ENCODE assay signal across 8 mouse cellular contexts in genomic region chr4:88032151-88033098, GRCm38 (mm10). TPM values are rescaled to one million over a fixed set of nuclear protein-coding genes. Genes with fewer than 3 reads are reported as not detected.
DNase-seq lines count a peak whose midpoint lies in the region; ATAC-seq and TF ChIP-seq lines count a peak whose summit lies in the region.

No protein-coding gene starts in this region.

- TF ChIP-seq RAD21 in CH12.LX (IDR thresholded peaks at IDR 0.05; ENCODE audit: low read depth, low read length): no peak

- H3K9ac ChIP-seq in CH12.LX (ENCODE audit: insufficient read depth, low read depth): peak overlapping the region; percentile 55
- peak overlapping the region; percentile 80 for H3K9ac ChIP-seq in heart, postnatal 0 days (replicated peaks; ENCODE audit: low read depth, low read length)
- peak overlapping the region; percentile 65 for H3K9ac ChIP-seq in liver, postnatal 0 days (replicated peaks)
- H3K9ac ChIP-seq in neural tube, embryonic 15.5 days (replicated peaks): peak overlapping the region; percentile 84

- TF ChIP-seq CTCF in CH12.LX (conservative IDR thresholded peaks at IDR 0.05 in 1 of 2, IDR thresholded peaks at IDR 0.05 in 1 of 2; ENCODE audit: low read depth in 2 of 2, low read length in 2 of 2): no peak
- TF ChIP-seq CTCF in heart, postnatal 0 days (IDR thresholded peaks at IDR 0.05; ENCODE audit: low read depth): no peak
- no peak for TF ChIP-seq CTCF in liver, postnatal 0 days (IDR thresholded peaks at IDR 0.05; ENCODE audit: low read depth)

- DNase-seq in CH12.LX (ENCODE audit: extremely low read depth): no peak
- DNase-seq in brain, adult 2 months (ENCODE audit: low read depth, low spot score): peak; percentile 86
- peak; percentile 30 for DNase-seq in heart, postnatal 0 days (ENCODE audit: low spot score)
- DNase-seq in kidney, postnatal 4 days: peak; percentile 66 to 77
- peak; percentile 69 for DNase-seq in liver, postnatal 0 days
- DNase-seq in thymus, postnatal 0 days (ENCODE audit: low spot score): peak; percentile 58

- H3K27me3 ChIP-seq in CH12.LX (replicated peaks): no peaks in the 10 kb centered on the region
- H3K27me3 ChIP-seq in heart, postnatal 0 days (ENCODE audit: control insufficient read depth, insufficient read depth, low read length): no peaks in the 10 kb centered on the region
- peaks cover 6% of the 10 kb centered on the region; the same call in 1 of the 2 replicates for H3K27me3 ChIP-seq in liver, postnatal 0 days (ENCODE audit: insufficient read depth, low read length)
- H3K27me3 ChIP-seq in neural tube, embryonic 15.5 days (replicated peaks): peaks cover 5% of the 10 kb centered on the region

- under 1% methylated on average over 63 of the region's 100 CpGs for WGBS in heart, postnatal 0 days
- under 1% methylated on average over 71 of the region's 100 CpGs for WGBS in liver, postnatal 0 days (ENCODE audit: insufficient replicate concordance)
- 2% methylated on average over 63 of the region's 100 CpGs for WGBS in neural tube, embryonic 15.5 days

- peaks cover 0 to 20% of the 10 kb centered on the region in 2 experiments for H3K36me3 ChIP-seq in CH12.LX (replicated peaks in 1 of 2; ENCODE audit: control insufficient read depth in 1 of 2, insufficient read depth in 1 of 2, low read length in 1 of 2)
- 0 out of 2 replicates have a peak, but pooled peaks cover 4% of the 10 kb centered on the region for H3K36me3 ChIP-seq in heart, postnatal 0 days (replicated peaks; ENCODE audit: control insufficient read depth, insufficient read depth, low read length)
- no peaks in the 10 kb centered on the region for H3K36me3 ChIP-seq in liver, postnatal 0 days (replicated peaks; ENCODE audit: insufficient read depth, low read length)
- H3K36me3 ChIP-seq in neural tube, embryonic 15.5 days: 0 out of 2 replicates have a peak, but pooled peaks cover 6% of the 10 kb centered on the region

- H3K4me1 ChIP-seq in CH12.LX (ENCODE audit: control insufficient read depth in 1 of 2, insufficient read depth in 2 of 2): peaks cover 0 to 16% of the 10 kb centered on the region in 2 experiments; a peak in 2 of 4 replicates
- 0 out of 2 replicates have a peak, but pooled peaks cover 3% of the 10 kb centered on the region for H3K4me1 ChIP-seq in heart, postnatal 0 days (ENCODE audit: control insufficient read depth, insufficient read depth)
- peaks cover 17% of the 10 kb centered on the region for H3K4me1 ChIP-seq in liver, postnatal 0 days (ENCODE audit: insufficient read depth)
- peaks cover 47% of the 10 kb centered on the region for H3K4me1 ChIP-seq in neural tube, embryonic 15.5 days

- TF ChIP-seq POLR2A in CH12.LX (IDR thresholded peaks at IDR 0.05; ENCODE audit: low read depth, low read length): no peak

- TF ChIP-seq EP300 in CH12.LX (IDR thresholded peaks at IDR 0.05; ENCODE audit: low read length): no peak
- TF ChIP-seq EP300 in heart, postnatal 0 days (IDR thresholded peaks at IDR 0.05; ENCODE audit: low read depth): no peak
- no peak for TF ChIP-seq EP300 in liver, postnatal 0 days (IDR thresholded peaks at IDR 0.05; ENCODE audit: low read depth)

- peak overlapping the region; percentile 38; the same call in 1 of the 2 replicates for H3K4me2 ChIP-seq in CH12.LX (ENCODE audit: insufficient read depth, low read depth, poor library complexity, severe bottlenecking)
- H3K4me2 ChIP-seq in heart, postnatal 0 days (ENCODE audit: low read depth, low read length): peak overlapping the region; percentile 98
- H3K4me2 ChIP-seq in liver, postnatal 0 days (ENCODE audit: low read depth, low read length): peak overlapping the region; percentile 100
- H3K4me2 ChIP-seq in neural tube, embryonic 15.5 days: peak overlapping the region; percentile 93

- H3K9me3 ChIP-seq in CH12.LX (replicated peaks; ENCODE audit: low read length): peaks cover 9% of the 10 kb centered on the region
- H3K9me3 ChIP-seq in heart, postnatal 0 days (replicated peaks; ENCODE audit: control insufficient read depth, low read length): no peaks in the 10 kb centered on the region
- H3K9me3 ChIP-seq in liver, postnatal 0 days (ENCODE audit: low read length): no peaks in the 10 kb centered on the region
- H3K9me3 ChIP-seq in neural tube, embryonic 15.5 days (replicated peaks): no peaks in the 10 kb centered on the region

- peak overlapping the region; percentile 40 to 72 (median 68) for H3K4me3 ChIP-seq in CH12.LX (replicated peaks in 1 of 3; ENCODE audit: low read depth in 2 of 3, low read length in 2 of 3, poor library complexity in 1 of 3)
- H3K4me3 ChIP-seq in heart, postnatal 0 days (ENCODE audit: low read depth, low read length): peak overlapping the region; percentile 94
- peak overlapping the region; percentile 86 for H3K4me3 ChIP-seq in liver, postnatal 0 days (ENCODE audit: low read depth, low read length)
- peak overlapping the region; percentile 78 for H3K4me3 ChIP-seq in neural tube, embryonic 15.5 days (replicated peaks)

- H3K27ac ChIP-seq in CH12.LX (ENCODE audit: insufficient read depth, low read depth): no peak overlapping the region
- peak overlapping the region; percentile 82 for H3K27ac ChIP-seq in heart, postnatal 0 days (ENCODE audit: low read depth)
- peak overlapping the region; percentile 55 for H3K27ac ChIP-seq in liver, postnatal 0 days (ENCODE audit: low read depth)
- H3K27ac ChIP-seq in neural tube, embryonic 15.5 days (replicated peaks): peak overlapping the region; percentile 97

- in situ Hi-C loops in CH12.LX (cut with MboI; ENCODE audit: low pct_ligation_motif_present, low pct_unique_long_range_greater_than_20kb, low sequenced_read_pairs): loop anchor here (25.0 kb wide), 2 partner anchors 305 to 670 kb away; no protein-coding TSS in a partner anchor

- H3K79me2 ChIP-seq in CH12.LX (replicated peaks; ENCODE audit: control insufficient read depth, extremely low read depth, insufficient read depth, poor library complexity, severe bottlenecking): no peaks in the 10 kb centered on the region; the same call in 1 of the 2 replicates

- ATAC-seq in erythroid progenitor cell, adult 5-6 weeks (replicated peaks; ENCODE audit: low FRiP score, poor library complexity, severe bottlenecking): peak; percentile 32
- peak; percentile 61 for ATAC-seq in heart, postnatal 0 days (ENCODE audit: insufficient read depth, low read depth)
- ATAC-seq in liver, postnatal 0 days: peak; percentile 70
- peak; percentile 75 for ATAC-seq in neural tube, embryonic 15.5 days (ENCODE audit: low FRiP score)

- dilution Hi-C loops in CH12.LX (cut with MboI; ENCODE audit: extremely low pct_ligation_motif_present, extremely low pct_unique_long_range_greater_than_20kb, low sequenced_read_pairs): no loop called here

TF ChIP-seq in CH12.LX, 34 proteins besides CTCF, POLR2A, EP300 and RAD21:
- TF ChIP-seq KAT2A (IDR thresholded peaks at IDR 0.05; ENCODE audit: insufficient replicate concordance, low read length): no peak
- TF ChIP-seq BHLHE40 (IDR thresholded peaks at IDR 0.05; ENCODE audit: low read depth, low read length): no peak
- no peak for TF ChIP-seq UBTF (IDR thresholded peaks at IDR 0.05; ENCODE audit: low read depth, low read length)
- TF ChIP-seq ZC3H11A (IDR thresholded peaks at IDR 0.05; ENCODE audit: low read depth, low read length): no peak
- no peak for TF ChIP-seq MAZ (IDR thresholded peaks at IDR 0.05; ENCODE audit: low read depth, low read length)
- no peak for TF ChIP-seq TCF12 (IDR thresholded peaks at IDR 0.05; ENCODE audit: low read depth, low read length)
- TF ChIP-seq GABPA (IDR thresholded peaks at IDR 0.05; ENCODE audit: insufficient replicate concordance, low read depth, low read length): no peak
- no peak for TF ChIP-seq ZMIZ1 (IDR thresholded peaks at IDR 0.05; ENCODE audit: low read depth, low read length)
- no peak for TF ChIP-seq CHD1 (IDR thresholded peaks at IDR 0.05; ENCODE audit: low read depth, low read length)

RNA-seq across cellular contexts. Expression of gene Mllt3, which starts 0.7 kb away (rescaled TPM):
- total RNA-seq in CH12.LX (2012; rRNA removed) (5.9 and 10.1 TPM in 2 replicates), CH12.LX (2014; rRNA removed) (8.3 and 10.5 TPM in 2 replicates)
- 20.9 and 22.6 TPM in 2 replicates for polyA plus RNA-seq in CH12.LX (2012; ENCODE audit: insufficient read length, low read depth)
- 16.9 and 27.7 TPM in 2 replicates for total RNA-seq in erythroid progenitor cell, adult 5-6 weeks (2015; ENCODE audit: low replicate concordance)
- 31.3 and 37.0 TPM in 2 replicates for total RNA-seq in erythroid progenitor cell, adult 5-6 weeks (2017; ENCODE audit: low replicate concordance)
- 5.1 and 27.2 TPM in 2 replicates for total RNA-seq in heart, postnatal 0 days (2014; rRNA removed; ENCODE audit: low replicate concordance)
- 13.5 and 14.6 TPM in 2 replicates for polyA plus RNA-seq in heart, postnatal 0 days (2015; fragmentation: Nextera tagmentation; extraction: Ambion mirVana)
- polyA plus RNA-seq in liver, postnatal 0 days (2015; fragmentation: Nextera tagmentation; extraction: Ambion mirVana): 28.5 and 34.8 TPM in 2 replicates
- polyA plus RNA-seq in neural tube, embryonic 15.5 days (2015; fragmentation: Nextera tagmentation; extraction: Ambion mirVana): 62.3 and 69.0 TPM in 2 replicates
- 30.0 and 34.7 TPM in 2 replicates for polyA plus RNA-seq in thymus, postnatal 0 days (2015; fragmentation: Nextera tagmentation; extraction: Ambion mirVana)

Comparison
In these comparisons a context has a peak if more than half of its experiments do, and no peak if none do; other contexts are left out.
1. H3K4me2 ChIP-seq: peak in every context shown above with its lines; median percentile 100 in liver, postnatal 0 days; 98 in heart, postnatal 0 days; 93 in neural tube, embryonic 15.5 days; 38 in CH12.LX.